Mouse (Mus musculus): ENCODE measurements around the gene Ptpn7.

DNA sequence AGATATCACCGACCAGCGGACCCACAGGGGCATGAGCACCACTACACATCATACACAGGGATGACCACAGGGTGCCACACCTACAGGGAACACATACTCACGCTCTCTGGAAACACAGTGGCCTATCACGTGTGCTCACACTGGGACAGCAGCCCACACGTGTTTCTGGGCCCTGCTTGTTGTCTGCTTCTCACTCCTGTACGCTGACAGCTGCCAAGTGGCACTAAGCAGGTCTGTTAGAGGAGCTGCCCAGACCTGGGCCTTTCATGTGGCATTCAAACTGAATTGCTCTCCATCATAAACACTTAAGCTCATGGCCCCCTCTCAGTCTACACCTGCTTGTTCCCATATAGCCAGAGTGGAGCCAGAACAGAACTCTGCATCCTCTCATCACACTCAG, 23.8 kb downstream of the Ptpn7 start:
- peak; percentile 100 for TF ChIP-seq EP300 (IDR thresholded peaks at IDR 0.05; ENCODE audit: low read depth)
- TF ChIP-seq CTCF (IDR thresholded peaks at IDR 0.05; ENCODE audit: low read depth), result peak; percentile 9; the same call in 1 of the 2 replicates
